Mouse (Mus musculus) liver, embryonic 14.5 days (tissue): ENCODE results near the gene Btbd11.

Experiments
- CTCF ChIP-seq: IDR thresholded peaks from 2 replicates; pipeline ENCODE4 v1.5.1; 2016; ENCODE audit warnings: antibody characterized with exemption, low read depth, control low read depth
- EP300 ChIP-seq: IDR thresholded peaks from 2 replicates; pipeline ENCODE4 v1.6.1; 2016; ENCODE audit warnings: antibody characterized with exemption, low read depth

GRCm38 (mm10) chr10:85502656-85503055 is 116.0 kb downstream of the Btbd11 start:
- TF ChIP-seq CTCF (no peak), EP300 (no peak)
